Mouse (Mus musculus): ENCODE data around the gene Cntnap2. TPM values are rescaled to one million over a fixed set of nuclear protein-coding genes. Genes with fewer than 3 reads are reported as not detected.

Gene Cntnap2
- polyA plus RNA-seq, 1 experiment: not detected

- H3K27me3 ChIP-seq (ENCODE audit: control insufficient read depth, insufficient read depth, insufficient read length): no peaks in the 10 kb centered on the region
Observed at GRCm38 (mm10) chr6:45843736-45844135, 784.6 kb downstream of the Cntnap2 start.

GRCm38 (mm10) chr6:45871409-45871992, 812.3 kb downstream of the Cntnap2 start:
- Histone ChIP-seq H3K4me3 (no peak overlapping the region), H3K36me3 (ENCODE audit: control insufficient read depth, insufficient read depth) (no peaks in the 10 kb centered on the region), H3K79me2 (ENCODE audit: control insufficient read depth, insufficient read depth) (no peaks in the 10 kb centered on the region), H3K27me3 (ENCODE audit: control insufficient read depth, insufficient read depth, insufficient read length) (no peaks in the 10 kb centered on the region), H3ac (ENCODE audit: control insufficient read depth, insufficient read length) (no peak overlapping the region), H3K4me2 (ENCODE audit: low read depth) (no peak overlapping the region)
- TF ChIP-seq POLR2AphosphoS2 (IDR thresholded peaks at IDR 0.05; ENCODE audit: insufficient read length, low read depth) (no peak), MYOD1 (IDR thresholded peaks at IDR 0.05; ENCODE audit: control insufficient read depth in 1 of 3, insufficient read length in 2 of 3, low read depth in 2 of 3) (no peak), SRF (IDR thresholded peaks at IDR 0.05; ENCODE audit: control insufficient read depth, insufficient read length, low read depth) (no peak), TCF12 (IDR thresholded peaks at IDR 0.05; ENCODE audit: insufficient read depth, poor library complexity, severe bottlenecking) (no peak), POLR2A (IDR thresholded peaks at IDR 0.05; ENCODE audit: insufficient read length, low read depth) (no peak), USF1 (IDR thresholded peaks at IDR 0.05; ENCODE audit: low read depth) (no peak)

More at GRCm38 (mm10) chr6:45843736-45844135, 784.6 kb downstream of the Cntnap2 start:
- no peak overlapping the region for H3K4me2 ChIP-seq (ENCODE audit: low read depth)
- no peaks in the 10 kb centered on the region for H3K36me3 ChIP-seq (ENCODE audit: control insufficient read depth, insufficient read depth)
- H3K79me2 ChIP-seq (ENCODE audit: control insufficient read depth, insufficient read depth): no peaks in the 10 kb centered on the region
- no peak overlapping the region for H3ac ChIP-seq (ENCODE audit: control insufficient read depth, insufficient read length)
- TF ChIP-seq REST (IDR thresholded peaks at IDR 0.05; ENCODE audit: insufficient read depth, insufficient read length): no peak
- no peak for TF ChIP-seq MYOG (IDR thresholded peaks at IDR 0.05; ENCODE audit: control insufficient read depth in 1 of 3, insufficient read depth in 1 of 3, insufficient read length in 2 of 3, low read depth in 2 of 3)
- no peak for TF ChIP-seq SRF (IDR thresholded peaks at IDR 0.05; ENCODE audit: control insufficient read depth, insufficient read length, low read depth)
- no peak for TF ChIP-seq POLR2A (IDR thresholded peaks at IDR 0.05; ENCODE audit: insufficient read length, low read depth)
- no peak for TF ChIP-seq MYOD1 (IDR thresholded peaks at IDR 0.05; ENCODE audit: control insufficient read depth in 1 of 3, insufficient read length in 2 of 3, low read depth in 2 of 3)
- no peak for TF ChIP-seq TCF3 (IDR thresholded peaks at IDR 0.05; ENCODE audit: insufficient read length, low read depth)
- no peak for TF ChIP-seq MAX (IDR thresholded peaks at IDR 0.05; ENCODE audit: low read depth)
- H3K4me3 ChIP-seq: no peak overlapping the region

DNA sequence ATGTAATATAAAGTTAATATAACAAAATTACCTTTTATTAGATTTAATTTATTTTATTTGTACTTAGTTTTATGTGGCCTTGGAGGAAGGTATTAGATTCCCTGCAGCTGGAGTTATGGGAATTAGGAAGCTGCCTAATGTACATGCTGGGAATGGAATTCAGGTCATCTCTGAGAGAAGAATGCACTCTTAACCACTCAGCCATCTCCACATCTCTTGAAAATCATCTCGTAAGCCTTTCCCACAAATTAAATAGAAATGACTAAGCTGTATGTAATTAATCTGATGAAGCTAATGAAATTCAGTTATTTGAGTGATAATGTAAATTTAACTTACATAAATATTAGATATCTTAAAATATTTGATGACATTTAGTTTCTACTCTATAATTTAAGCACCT, 826.3 kb downstream of the Cntnap2 start:
- Histone ChIP-seq H3K36me3 (ENCODE audit: control insufficient read depth, insufficient read depth) (no peaks in the 10 kb centered on the region), H3K4me3 (no peak overlapping the region), H3K4me2 (ENCODE audit: low read depth) (no peak overlapping the region), H3K27me3 (ENCODE audit: control insufficient read depth, insufficient read depth, insufficient read length) (no peaks in the 10 kb centered on the region), H3ac (ENCODE audit: control insufficient read depth, insufficient read length) (no peak overlapping the region), H3K79me2 (ENCODE audit: control insufficient read depth, insufficient read depth) (no peaks in the 10 kb centered on the region)
- TF ChIP-seq MYOD1 (IDR thresholded peaks at IDR 0.05; ENCODE audit: control insufficient read depth in 1 of 3, insufficient read length in 2 of 3, low read depth in 2 of 3) (no peak), TCF3 (IDR thresholded peaks at IDR 0.05; ENCODE audit: insufficient read length, low read depth) (no peak), CEBPB (IDR thresholded peaks at IDR 0.05; ENCODE audit: insufficient read depth, poor library complexity, severe bottlenecking) (no peak), MAX (IDR thresholded peaks at IDR 0.05; ENCODE audit: low read depth) (no peak), POLR2A (IDR thresholded peaks at IDR 0.05; ENCODE audit: insufficient read length, low read depth) (no peak), POLR2AphosphoS2 (IDR thresholded peaks at IDR 0.05; ENCODE audit: insufficient read length, low read depth) (no peak), REST (IDR thresholded peaks at IDR 0.05; ENCODE audit: insufficient read depth, insufficient read length) (no peak), USF1 (IDR thresholded peaks at IDR 0.05; ENCODE audit: low read depth) (no peak), MYOG (IDR thresholded peaks at IDR 0.05; ENCODE audit: control insufficient read depth in 1 of 3, insufficient read depth in 1 of 3, insufficient read length in 2 of 3, low read depth in 2 of 3) (no peak), E2F4 (IDR thresholded peaks at IDR 0.05; ENCODE audit: insufficient read depth) (no peak), TCF12 (IDR thresholded peaks at IDR 0.05; ENCODE audit: insufficient read depth, poor library complexity, severe bottlenecking) (no peak), SRF (IDR thresholded peaks at IDR 0.05; ENCODE audit: control insufficient read depth, insufficient read length, low read depth) (no peak)

GRCm38 (mm10) chr6:45887901-45888300, 828.7 kb downstream of the Cntnap2 start:
- Histone ChIP-seq H3K36me3 (ENCODE audit: control insufficient read depth, insufficient read depth) (no peaks in the 10 kb centered on the region), H3ac (ENCODE audit: control insufficient read depth, insufficient read length) (no peak overlapping the region), H3K4me2 (ENCODE audit: low read depth) (no peak overlapping the region), H3K79me2 (ENCODE audit: control insufficient read depth, insufficient read depth) (no peaks in the 10 kb centered on the region), H3K27me3 (ENCODE audit: control insufficient read depth, insufficient read depth, insufficient read length) (no peaks in the 10 kb centered on the region), H3K4me3 (no peak overlapping the region)
- TF ChIP-seq POLR2AphosphoS2 (IDR thresholded peaks at IDR 0.05; ENCODE audit: insufficient read length, low read depth) (no peak), TCF3 (IDR thresholded peaks at IDR 0.05; ENCODE audit: insufficient read length, low read depth) (no peak), USF1 (IDR thresholded peaks at IDR 0.05; ENCODE audit: low read depth) (no peak), MYOG (IDR thresholded peaks at IDR 0.05; ENCODE audit: control insufficient read depth in 1 of 3, insufficient read depth in 1 of 3, insufficient read length in 2 of 3, low read depth in 2 of 3) (no peak), E2F4 (IDR thresholded peaks at IDR 0.05; ENCODE audit: insufficient read depth) (no peak)

- Histone ChIP-seq H3ac (ENCODE audit: control insufficient read depth, insufficient read length) (no peak overlapping the region), H3K36me3 (ENCODE audit: control insufficient read depth, insufficient read depth) (no peaks in the 10 kb centered on the region), H3K4me3 (no peak overlapping the region), H3K79me2 (ENCODE audit: control insufficient read depth, insufficient read depth) (no peaks in the 10 kb centered on the region), H3K4me2 (ENCODE audit: low read depth) (no peak overlapping the region), H3K27me3 (ENCODE audit: control insufficient read depth, insufficient read depth, insufficient read length) (no peaks in the 10 kb centered on the region)
- TF ChIP-seq POLR2A (IDR thresholded peaks at IDR 0.05; ENCODE audit: insufficient read length, low read depth): no peak
- TF ChIP-seq SRF (IDR thresholded peaks at IDR 0.05; ENCODE audit: control insufficient read depth, insufficient read length, low read depth): no peak
- TF ChIP-seq MYOD1 (IDR thresholded peaks at IDR 0.05; ENCODE audit: control insufficient read depth in 1 of 3, insufficient read length in 2 of 3, low read depth in 2 of 3): no peak
- TF ChIP-seq E2F4 (IDR thresholded peaks at IDR 0.05; ENCODE audit: insufficient read depth): no peak
- no peak for TF ChIP-seq POLR2AphosphoS2 (IDR thresholded peaks at IDR 0.05; ENCODE audit: insufficient read length, low read depth)
- no peak for TF ChIP-seq USF1 (IDR thresholded peaks at IDR 0.05; ENCODE audit: low read depth)
- TF ChIP-seq MYOG (IDR thresholded peaks at IDR 0.05; ENCODE audit: control insufficient read depth in 1 of 3, insufficient read depth in 1 of 3, insufficient read length in 2 of 3, low read depth in 2 of 3): no peak
- no peak for TF ChIP-seq TCF3 (IDR thresholded peaks at IDR 0.05; ENCODE audit: insufficient read length, low read depth)
- no peak for TF ChIP-seq CEBPB (IDR thresholded peaks at IDR 0.05; ENCODE audit: insufficient read depth, poor library complexity, severe bottlenecking)
- TF ChIP-seq MAX (IDR thresholded peaks at IDR 0.05; ENCODE audit: low read depth): no peak
- no peak for TF ChIP-seq REST (IDR thresholded peaks at IDR 0.05; ENCODE audit: insufficient read depth, insufficient read length)
- no peak for TF ChIP-seq TCF12 (IDR thresholded peaks at IDR 0.05; ENCODE audit: insufficient read depth, poor library complexity, severe bottlenecking)
Observed at GRCm38 (mm10) chr6:45938263-45938662, 879.1 kb downstream of the Cntnap2 start.
